Mouse (Mus musculus) lung, postnatal 4 days (tissue): ENCODE data around the gene Rgcc.

Experiments
- DNase-seq, 2 experiments: peaks; one replicate each; pipeline ENCODE4 v3.0.0; 2021

The Rgcc gene

DNA sequence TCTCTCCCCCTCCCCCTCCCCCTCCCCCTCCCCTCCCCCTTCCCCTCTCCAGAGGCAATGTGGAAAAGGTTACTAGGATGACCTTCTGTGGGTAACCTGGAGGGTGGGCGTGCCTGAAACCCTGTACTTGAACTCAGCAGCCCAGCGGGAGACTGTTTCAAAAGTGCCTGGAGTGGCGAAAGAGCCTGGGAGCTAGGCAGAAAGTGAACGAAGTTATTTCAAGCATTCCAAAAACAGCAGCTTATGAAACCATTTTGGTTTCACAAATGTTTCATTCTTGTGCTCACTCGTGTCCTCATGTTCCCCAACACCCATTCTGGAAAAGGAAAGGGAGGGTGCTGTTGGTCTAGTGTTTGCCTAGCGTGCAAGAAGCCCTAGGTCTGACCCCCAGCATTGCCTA is 1.6 kb downstream of the Rgcc start:
- DNase-seq = peak; percentile 54 to 73

DNA sequence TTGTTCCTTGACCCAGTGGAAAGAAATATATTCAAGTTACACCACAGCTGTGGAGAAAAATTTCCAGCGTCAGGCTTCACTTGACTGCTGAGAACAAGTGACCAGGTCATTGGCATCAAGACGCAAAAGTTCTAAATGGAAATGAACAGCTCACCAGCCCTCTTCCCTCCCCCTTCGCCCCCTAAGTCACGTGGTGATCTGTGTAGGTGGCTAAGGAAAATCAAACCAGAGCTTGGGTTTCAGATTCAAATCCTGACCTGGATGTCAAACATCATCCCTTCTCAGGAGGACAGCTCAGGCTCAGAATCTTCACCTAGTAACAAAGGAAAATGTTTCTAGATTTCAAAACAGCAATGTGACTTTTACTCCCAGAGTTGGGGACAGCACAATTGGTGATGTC is 2.2 kb downstream of the Rgcc start:
- DNase-seq = no peak

DNA sequence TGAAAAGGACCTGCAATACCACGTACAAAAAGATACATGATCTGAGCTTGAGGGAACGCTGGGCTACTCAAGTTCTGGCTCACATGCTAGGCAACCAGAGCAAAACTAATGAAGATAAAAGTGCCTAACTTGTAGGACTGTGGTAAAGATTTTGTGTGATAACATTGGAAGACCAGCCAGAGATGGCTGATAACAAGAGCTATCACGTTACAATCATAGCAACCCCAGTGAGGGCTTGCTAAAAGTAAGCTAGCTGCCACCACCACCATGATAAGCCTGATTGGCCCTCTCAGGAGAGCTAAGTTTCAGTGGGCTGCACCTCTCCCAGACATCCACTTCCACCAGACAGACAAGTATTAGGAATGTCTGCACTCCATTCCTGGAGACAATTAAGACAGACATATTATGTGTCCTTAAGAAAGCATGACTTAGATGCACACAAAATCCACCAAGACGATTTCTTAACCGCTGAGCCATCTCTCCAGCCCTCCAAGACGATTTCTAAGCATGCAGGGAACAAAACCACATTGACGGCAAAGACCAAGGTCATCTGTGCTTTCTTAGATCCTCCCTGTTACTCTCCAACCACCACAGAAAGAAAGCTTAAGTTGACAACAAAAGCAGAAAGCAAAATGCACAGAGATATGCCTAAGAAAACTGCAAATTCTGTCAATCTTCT is 3.0 kb downstream of the Rgcc start:
- no peak for DNase-seq

DNA sequence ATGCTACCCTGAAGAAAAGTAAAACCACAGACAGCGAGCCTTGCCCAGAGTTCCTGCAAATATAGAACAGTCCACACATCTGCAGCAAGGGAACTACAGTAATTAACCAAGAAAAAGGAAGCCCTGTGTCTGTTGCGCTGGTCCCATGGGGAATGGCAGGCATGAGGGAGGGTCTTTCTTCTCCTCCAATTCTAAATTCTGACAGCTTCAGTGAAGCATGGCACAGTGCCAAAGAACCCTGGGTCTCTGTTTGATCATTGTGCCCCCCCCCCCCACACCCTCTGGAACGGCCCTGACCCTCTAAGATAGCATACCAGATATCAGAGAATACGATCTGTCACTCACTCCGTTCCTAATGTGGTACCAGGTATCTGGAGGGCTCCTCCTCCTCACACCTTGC is 4.6 kb downstream of the Rgcc start:
- DNase-seq = no peak

DNA sequence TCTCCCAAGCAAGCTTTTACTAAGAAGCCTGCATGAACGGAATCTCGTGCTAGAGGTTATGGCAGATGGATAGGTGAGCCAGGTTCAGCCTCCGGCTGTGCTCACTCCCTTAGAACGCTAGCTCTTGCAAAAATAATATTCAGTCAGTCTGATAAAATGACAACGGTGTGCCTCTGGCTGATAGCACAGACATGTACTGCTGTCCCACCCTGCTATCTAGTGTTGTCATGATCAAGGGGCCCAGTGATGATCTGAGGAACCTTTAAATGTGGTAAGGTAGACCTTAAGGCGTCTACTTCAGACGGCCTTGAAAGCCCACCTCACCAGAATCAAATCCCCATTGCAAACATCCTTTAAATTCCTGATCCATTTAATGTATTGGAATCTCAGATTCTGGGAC is 5.2 kb downstream of the Rgcc start:
- no peak for DNase-seq

GRCm38 (mm10) chr14:79295579-79295978 is 5.9 kb downstream of the Rgcc start:
- no peak for DNase-seq

DNA sequence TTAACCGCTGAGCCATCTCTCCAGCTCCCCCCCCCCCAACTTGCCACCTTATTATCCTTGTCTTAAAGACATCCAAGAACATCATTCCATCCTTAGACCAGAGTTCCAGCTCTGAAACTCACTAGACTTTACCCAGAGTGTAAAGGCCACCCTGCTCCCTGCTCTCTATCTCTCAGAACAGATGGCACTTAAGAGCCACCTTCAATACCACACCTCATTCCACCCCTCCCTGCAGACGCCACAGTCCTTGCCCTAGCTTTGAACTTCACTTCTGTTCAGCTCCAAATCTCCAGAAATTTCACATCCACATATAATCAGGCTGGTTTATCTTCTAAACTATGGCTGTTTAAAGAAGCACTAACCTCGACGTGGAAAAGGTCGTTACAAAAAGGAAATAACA is 6.5 kb downstream of the Rgcc start:
- no peak for DNase-seq

- no peak for DNase-seq
Measured at GRCm38 (mm10) chr14:79294051-79294814, 7.2 kb downstream of the Rgcc start.

DNA sequence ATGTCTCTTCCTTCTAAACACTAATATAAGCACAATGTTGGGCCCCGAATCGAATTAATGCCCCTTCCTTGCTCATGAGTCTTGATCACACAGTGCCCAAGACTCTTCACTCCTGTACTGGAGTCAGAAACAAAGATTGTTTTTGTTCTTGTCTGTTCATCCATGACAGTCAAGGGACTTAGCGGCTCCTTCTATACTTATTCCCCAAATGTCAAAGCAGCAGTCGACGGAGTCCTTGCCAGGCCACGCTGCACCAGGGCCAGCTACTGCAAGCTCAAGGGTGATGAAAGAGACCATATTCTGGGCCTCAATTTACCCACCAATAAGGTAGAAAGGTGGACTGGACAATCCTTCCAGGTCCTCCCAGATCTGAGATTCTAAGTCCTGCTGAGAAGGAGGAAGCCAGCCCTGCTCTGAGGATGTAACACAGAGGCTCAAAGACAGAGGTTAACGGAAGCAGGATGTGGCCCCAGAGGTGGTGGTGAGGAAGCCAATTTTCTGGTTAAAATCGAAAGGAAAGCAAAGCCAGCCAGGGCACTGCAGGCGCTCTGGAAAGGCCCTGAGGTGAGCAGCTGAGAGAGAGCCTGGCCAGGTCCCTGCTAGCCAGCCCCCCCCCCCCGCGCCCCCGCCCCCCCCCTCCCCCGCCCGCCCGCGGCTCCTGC is 8.2 kb downstream of the Rgcc start:
- DNase-seq = peak; percentile 49 to 53

DNA sequence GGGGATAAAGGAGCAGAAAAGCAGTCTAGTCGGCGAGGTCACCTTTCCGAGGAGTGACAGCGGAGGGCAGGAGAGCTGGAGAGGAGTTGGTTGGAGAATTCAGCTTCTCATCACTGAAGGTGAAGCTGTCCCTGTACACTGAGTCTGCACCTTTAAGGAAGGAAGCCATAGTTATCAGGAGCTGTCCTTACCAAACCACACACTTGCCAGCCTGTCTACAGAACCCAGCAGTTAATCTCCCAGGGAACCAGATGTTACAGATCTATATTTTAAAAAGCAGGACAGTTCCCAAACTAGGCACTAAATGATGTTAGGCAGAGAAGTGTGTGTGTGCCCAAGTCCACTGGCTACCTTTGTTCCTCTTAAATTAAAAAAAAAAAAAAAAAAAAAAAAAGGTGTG is 9.8 kb downstream of the Rgcc start:
- DNase-seq = no peak

- DNase-seq = no peak
Measured at GRCm38 (mm10) chr14:79290683-79291425, 10.6 kb downstream of the Rgcc start.

DNA sequence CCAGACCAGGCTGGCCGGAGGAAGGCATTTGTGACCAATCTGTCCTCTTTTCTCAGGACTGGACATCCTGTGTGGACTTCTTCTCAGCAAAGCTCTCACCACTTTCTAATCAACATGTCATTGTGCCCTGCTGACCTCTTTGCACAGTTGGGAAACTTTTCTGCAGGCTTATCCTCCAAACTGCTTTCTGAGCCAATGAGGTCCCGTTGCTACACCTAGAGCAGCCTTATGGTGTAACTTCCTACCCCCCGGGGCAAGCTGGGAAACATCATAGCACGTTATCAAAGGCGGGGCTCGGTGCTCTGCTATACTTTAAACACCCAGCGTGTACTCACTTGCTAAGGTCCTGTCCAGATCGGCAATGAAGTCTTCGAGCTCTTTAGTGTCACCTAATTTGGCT is 11.5 kb downstream of the Rgcc start:
- no peak for DNase-seq

- peak in 1 of 2 experiments; percentile 56 for DNase-seq
Measured at GRCm38 (mm10) chr14:79288280-79288679, 13.2 kb downstream of the Rgcc start.

DNA sequence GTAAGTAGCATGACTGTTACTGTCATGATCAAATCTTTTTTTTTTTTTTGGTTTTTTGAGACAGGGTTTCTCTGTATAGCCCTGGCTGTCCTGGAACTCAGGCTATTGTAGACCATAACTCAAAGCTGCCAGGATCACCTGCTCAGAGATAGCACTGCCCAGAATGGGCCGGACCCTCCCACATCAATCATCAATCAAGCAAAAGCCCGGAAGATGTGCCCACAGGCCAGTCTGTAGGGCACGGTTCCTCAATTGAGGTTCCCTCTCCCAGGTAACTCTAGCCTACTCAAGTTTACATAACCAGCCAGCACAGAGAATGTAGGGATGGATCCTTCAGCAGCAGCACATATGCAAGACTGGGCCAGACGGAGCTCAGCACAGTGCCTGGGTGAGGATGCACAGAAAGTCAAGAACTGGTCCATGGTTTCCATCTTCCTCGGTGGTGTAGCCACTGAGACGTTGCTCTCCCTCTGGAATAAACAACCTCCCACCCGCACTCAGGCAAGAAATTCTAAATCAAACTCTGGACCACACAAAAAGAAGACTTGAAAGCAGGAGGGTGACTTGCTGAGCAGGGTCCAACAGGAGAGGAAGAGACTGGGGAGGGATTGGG is 14.1 kb downstream of the Rgcc start:
- DNase-seq = peak in 1 of 2 experiments; percentile 4

- peak in 1 of 2 experiments; percentile 3 for DNase-seq
Measured at GRCm38 (mm10) chr14:79285549-79285948, 15.9 kb downstream of the Rgcc start.

DNA sequence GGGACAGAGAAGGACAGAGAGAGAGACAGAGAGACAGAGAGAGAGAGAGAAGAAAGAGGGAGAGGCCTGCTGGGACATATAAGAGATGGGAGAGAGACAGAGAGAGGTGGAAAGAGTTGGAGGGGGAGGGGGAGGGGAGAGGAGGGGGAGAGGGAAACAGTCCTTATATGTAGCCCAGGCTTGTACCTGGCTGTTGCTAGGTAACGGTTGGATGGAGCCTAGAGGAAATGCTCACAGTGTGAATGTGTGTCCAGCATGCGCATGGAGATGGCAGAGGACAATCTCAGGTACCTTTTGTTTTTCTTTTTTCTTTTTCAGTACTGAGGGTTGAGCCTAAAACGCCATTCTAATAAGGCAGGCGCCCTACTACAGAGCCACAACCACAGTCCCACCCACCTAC is 16.8 kb downstream of the Rgcc start:
- DNase-seq = no peak

DNA sequence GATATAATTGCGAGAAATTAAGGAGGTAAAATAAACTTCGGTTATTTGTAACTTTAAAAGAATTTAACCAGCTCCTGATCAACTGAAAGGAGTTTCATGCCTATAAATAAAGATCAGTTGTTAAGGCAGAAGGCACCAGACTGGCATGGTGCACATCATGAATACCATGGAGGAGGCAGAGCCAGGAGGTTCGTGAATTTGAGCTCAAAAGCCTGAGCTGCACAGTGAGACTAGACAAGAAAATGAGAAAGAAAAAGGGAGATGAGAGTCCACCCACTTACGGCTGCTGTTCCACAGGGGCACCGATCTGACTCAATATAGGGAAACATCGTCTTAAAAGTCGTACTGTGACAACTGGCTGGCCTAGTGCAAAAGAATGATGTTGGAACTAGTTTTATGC is 17.5 kb downstream of the Rgcc start:
- DNase-seq = no peak

DNA sequence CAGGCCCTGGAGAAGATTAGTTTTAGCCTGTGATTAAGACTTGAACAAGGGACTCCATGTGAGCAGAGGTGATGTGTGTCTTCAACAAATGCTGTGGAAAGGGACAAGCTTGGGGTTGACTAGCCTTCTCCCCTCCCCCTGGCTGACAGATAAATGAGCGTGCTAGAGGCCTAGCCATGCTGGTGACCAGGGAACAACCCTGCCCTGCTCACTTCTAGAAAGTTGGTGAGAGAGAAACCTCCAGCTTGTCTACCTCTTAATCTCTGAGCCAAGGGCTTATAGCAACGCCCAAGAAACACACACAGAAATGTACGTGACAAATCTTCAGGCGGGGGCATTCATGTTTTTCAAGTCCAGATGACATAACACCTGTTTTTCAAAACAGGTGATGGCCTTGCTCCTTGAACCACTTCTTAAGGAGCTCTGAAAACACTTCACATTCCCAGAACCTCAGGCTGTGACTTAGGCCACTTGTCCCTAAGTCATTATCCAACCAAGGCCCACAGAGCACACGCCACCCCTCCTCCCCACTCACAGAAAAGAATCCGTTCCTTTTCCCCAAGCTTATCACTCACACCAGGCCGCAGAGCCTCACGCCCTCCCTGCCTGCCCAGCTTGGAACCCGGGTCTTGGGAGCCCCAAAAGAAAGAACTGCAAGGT is 19.4 kb downstream of the Rgcc start:
- DNase-seq = peak; percentile 38 to 58

DNA sequence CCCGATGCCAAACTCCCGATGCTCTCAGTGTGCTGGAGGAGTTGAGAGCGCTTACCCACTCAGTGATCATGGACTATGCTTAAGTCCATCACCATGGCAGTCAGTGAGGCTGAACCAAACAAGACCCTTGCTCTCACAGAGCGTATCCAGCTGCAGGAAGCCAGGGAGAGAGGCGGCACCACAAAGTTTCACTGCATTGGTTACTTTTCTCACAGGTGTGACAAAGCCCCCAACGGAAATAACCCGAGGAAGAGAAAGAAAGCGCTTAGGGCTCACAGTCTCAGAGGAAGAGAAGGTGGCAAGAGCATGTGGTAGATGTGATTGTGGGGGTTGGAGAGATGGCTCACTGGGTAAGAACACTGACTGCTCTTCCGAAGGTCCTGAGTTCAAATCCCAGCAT is 21.0 kb downstream of the Rgcc start:
- peak in 1 of 2 experiments; percentile 16 for DNase-seq

GRCm38 (mm10) chr14:79279494-79279893 is 22.0 kb downstream of the Rgcc start:
- peak in 1 of 2 experiments; percentile 19 for DNase-seq

- peak in 1 of 2 experiments; percentile 6 for DNase-seq
Measured at GRCm38 (mm10) chr14:79278927-79279326, 22.5 kb downstream of the Rgcc start.

GRCm38 (mm10) chr14:79277922-79278321 is 23.5 kb downstream of the Rgcc start:
- peak in 1 of 2 experiments; percentile 13 for DNase-seq
